Mouse (Mus musculus) midbrain, embryonic 16.5 days (tissue): ENCODE data around the gene Rbsn. TPM values are rescaled to one million over a fixed set of nuclear protein-coding genes. Genes with fewer than 3 reads are reported as not detected.

Experiments
- polyA plus RNA-seq: library from polyadenylated mRNA; unstranded; fragments of >200 nt; fragmentation: Nextera tagmentation; extraction: Ambion mirVana; gene quantifications from 2 replicates; pipeline ENCODE4 v1.2.1, GENCODE M21; 2015

The Rbsn gene
- polyA plus RNA-seq, 1 experiment from 2014 or later: 32.8 TPM

Other genes with a start within 250 kb of the Rbsn start
- 10.0 and 11.2 TPM in 2 replicates for gene Fgd5, start 236.0 kb downstream of the Rbsn start, polyA plus RNA-seq
- 18.7 and 23.4 TPM in 2 replicates for gene Nr2c2, start 123.5 kb downstream of the Rbsn start, polyA plus RNA-seq
- gene Mrps25, start 30.9 kb downstream of the Rbsn start, polyA plus RNA-seq: 62.4 and 64.8 TPM in 2 replicates
- gene Trh, start 29.7 kb upstream of the Rbsn start, polyA plus RNA-seq: 6.6 and 9.6 TPM in 2 replicates